Mouse (Mus musculus): ENCODE measurements around the gene Mknk2. TPM values are rescaled to one million over a fixed set of nuclear protein-coding genes. Genes with fewer than 3 reads are reported as not detected.

Gene Mknk2
- total RNA-seq (2015) (40.1 and 46.2 TPM in 2 replicates), total RNA-seq (2017) (32.8 and 44.4 TPM in 2 replicates)

DNA sequence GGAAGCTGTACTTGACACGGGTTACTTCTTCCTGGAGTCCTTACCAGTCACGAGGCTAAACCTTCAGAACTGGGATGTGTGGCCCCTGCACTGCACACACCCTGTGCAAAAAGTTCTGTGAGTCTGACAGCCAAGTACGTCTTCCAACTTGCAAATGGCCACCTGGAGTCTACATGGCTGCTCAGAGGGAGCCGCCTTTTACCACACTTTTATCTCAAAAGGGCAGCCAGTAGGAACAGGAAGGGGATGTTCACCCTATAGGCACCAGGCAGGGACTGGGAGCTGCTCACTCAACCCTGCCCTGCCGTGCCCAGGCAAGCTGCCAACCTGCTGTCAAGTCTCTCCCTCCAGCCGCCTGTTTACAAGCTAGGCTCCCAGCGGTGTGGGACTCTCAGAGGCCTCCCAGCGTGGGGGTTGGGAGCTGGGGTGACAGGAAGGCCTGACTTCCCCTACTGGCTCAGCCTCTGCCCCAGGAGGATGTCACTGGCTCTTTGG lies at the start of gene Mknk2:
Gene Mknk2 (minus strand): TSS at position 171 of the 495 bp plus-strand sequence.
- ATAC-seq (replicated peaks; ENCODE audit: poor library complexity): peak; percentile 59

DNA sequence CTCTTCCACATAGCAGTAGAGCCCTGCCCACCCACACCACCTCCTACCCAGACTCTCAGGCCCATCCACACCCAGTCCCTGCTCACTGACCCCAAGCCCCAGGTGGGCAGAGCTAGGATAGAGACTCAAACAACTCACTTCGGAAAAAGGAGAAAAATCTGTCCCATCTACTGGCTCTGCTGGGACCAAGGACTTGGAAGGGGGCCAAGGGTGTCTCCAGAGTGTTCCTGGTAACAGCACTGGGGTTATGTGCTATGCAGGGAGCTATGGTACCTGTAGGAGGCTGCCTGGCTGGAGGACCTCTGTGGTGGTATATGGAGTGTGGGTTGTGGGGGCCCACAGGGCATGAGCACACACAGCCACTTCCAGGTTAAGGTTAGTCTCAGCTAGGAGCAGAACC lies 39.4 kb upstream of the Mknk2 start:
- no peak for ATAC-seq (replicated peaks; ENCODE audit: poor library complexity)

GRCm38 (mm10) chr10:80710834-80711233 lies 32.9 kb upstream of the Mknk2 start:
- no peak for ATAC-seq (replicated peaks; ENCODE audit: poor library complexity)

GRCm38 (mm10) chr10:80705479-80705878 lies 27.6 kb upstream of the Mknk2 start:
- no peak for ATAC-seq (replicated peaks; ENCODE audit: poor library complexity)

DNA sequence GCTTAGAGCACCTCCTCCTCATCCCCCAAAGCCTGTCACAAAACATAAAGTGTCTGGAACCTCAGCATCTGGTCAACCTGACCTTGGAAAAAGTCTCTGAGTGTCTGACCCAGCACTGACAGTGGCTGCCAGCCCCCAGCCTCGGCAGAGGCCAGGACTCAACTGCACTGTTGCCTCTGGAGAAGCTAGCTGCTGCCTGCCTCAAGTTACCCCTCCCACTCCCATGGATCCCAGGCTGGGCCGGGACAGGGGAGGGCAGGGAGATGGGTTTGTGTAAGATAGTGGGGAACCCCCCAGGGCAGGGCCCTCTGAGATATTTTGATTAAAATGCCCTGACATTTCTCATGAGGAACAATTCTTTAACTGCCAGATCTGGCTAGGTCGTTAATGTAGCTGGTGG lies 27.1 kb upstream of the Mknk2 start:
- no peak for ATAC-seq (replicated peaks; ENCODE audit: poor library complexity)

GRCm38 (mm10) chr10:80704418-80704817 lies 26.5 kb upstream of the Mknk2 start:
- ATAC-seq (replicated peaks; ENCODE audit: poor library complexity): no peak

DNA sequence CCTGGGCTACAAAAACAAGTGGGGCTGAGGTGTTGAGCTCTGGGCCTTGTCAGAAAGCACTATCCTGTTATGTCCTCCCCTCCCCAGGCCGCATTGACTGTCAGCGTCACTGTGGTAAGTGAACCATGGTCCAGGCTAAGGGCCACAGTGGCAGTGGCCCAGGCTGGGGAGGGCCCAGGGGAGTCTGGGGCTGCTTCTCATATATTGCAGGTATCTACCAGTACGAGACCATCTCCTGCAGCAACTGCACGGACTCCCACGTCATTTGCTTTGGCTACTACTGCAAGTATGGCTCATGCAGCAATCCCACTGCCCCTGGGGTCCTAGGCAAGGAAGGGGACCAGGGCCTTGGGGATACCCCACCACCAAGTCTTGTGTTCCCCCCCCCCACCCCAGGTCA lies 25.7 kb upstream of the Mknk2 start:
- ATAC-seq (replicated peaks; ENCODE audit: poor library complexity): no peak

DNA sequence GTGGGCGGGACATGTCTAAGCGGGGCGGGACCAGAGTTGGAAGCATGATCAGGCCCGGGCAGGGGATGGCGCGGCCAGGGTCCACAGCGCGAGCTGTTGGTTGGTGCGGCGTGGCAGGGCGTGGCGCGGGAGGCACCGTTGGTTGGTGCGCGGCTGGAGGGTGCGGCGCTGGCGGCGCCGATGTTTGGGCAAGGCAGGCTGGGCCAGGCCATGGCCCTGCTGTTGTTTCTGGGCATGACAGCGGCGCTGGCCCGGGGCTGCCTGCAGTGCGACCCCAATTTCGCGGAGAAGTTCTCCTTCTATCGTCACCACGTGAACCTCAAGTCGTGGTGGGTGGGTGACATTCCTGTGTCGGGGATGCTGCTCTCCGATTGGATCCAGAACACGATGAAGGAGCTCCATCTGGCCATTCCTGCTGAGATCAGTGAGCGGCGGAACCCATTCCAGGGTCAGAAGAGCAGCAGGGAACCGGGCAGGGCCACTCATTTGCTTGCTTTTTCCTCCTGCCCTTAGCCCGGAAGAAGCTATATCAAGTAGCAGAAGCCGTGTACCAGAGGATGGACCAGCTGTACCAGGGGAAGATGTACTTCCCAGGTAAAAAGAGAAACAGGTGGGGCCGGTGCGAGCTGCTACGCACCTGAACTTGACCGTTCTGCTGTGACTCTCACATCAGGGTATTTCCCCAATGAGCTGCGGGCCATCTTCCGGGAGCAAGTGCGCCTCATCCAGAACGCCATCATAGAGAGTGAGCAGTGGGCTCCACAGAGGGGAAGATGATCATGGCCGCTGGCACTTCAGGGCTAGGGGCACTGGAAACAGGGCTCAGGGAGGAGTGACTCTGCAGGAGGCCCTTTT lies 24.9 kb upstream of the Mknk2 start:
- peak; percentile 63 for ATAC-seq (replicated peaks; ENCODE audit: poor library complexity)

- ATAC-seq (replicated peaks; ENCODE audit: poor library complexity): peak; percentile 76
These were observed 24.0 kb upstream of the Mknk2 start, which contains the start of the genes Mob3a and Izumo4 for GRCm38 (mm10) chr10:80701721-80702535. Mob3a (minus strand) TSS chr10:80701977. Izumo4 (plus strand) TSS chr10:80702184.

DNA sequence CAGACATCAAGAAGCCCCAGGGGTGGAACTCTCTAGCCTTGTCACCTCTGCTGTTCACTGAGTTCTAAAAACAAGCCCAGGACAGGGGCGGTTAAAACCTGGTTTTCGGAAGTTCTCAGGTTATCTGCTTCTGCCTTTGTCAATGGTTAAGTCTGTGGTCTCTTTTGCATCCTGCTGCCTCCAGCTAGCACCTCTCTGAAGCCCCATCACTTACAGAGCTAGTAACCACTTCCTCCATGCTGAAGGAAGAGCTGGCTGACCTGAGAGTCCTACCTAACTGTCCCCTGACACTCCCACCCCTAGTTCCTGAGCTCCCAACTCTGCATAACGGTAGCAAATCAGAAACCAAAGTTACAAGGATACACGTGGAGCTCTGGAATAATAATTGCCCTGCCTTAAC lies 22.8 kb upstream of the Mknk2 start:
- ATAC-seq (replicated peaks; ENCODE audit: poor library complexity): no peak

DNA sequence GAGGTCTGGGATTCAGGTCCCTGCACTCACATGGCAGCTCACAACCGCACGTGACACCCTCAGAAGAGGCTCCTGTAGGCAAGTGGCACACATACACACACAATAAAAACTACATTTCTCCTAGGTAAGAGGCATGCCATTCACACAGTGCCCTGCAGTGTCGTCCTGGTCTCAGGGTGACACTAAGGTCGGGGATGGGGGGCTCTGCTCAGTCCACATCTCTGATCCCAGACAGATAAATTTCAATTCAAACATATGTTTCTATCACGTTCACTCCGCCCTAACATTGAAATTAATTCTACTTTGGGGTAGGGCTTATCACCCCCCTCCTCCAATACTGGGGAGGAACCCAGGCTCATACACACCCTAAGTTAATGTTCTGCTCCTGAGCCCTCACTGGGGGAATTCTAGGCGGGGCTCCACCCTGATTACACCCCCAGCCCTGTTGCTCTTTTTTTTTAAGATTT lies 22.2 kb upstream of the Mknk2 start:
- no peak for ATAC-seq (replicated peaks; ENCODE audit: poor library complexity)

DNA sequence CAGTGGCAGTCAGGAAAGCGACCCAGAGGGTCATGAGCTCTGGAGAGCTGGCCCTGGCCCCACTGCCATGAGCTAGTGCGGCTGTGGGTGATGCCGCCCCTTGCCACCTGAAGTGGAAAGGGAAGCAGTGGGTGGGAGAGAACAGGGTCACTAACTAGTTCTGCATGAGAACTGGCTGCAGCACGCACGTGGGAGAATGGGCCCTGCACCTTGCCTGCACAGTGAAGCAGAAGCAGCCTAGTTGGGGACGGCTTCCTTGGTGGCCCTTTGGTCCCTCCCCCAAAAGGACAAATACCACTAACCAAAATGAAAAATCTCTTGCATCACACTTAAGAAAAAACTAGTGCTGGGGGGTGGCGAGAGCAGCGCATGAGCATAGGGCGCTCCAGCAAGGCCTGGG lies 20.7 kb upstream of the Mknk2 start:
- no peak for ATAC-seq (replicated peaks; ENCODE audit: poor library complexity)

GRCm38 (mm10) chr10:80697812-80698211 lies 19.9 kb upstream of the Mknk2 start:
- peak; percentile 38 for ATAC-seq (replicated peaks; ENCODE audit: poor library complexity)

DNA sequence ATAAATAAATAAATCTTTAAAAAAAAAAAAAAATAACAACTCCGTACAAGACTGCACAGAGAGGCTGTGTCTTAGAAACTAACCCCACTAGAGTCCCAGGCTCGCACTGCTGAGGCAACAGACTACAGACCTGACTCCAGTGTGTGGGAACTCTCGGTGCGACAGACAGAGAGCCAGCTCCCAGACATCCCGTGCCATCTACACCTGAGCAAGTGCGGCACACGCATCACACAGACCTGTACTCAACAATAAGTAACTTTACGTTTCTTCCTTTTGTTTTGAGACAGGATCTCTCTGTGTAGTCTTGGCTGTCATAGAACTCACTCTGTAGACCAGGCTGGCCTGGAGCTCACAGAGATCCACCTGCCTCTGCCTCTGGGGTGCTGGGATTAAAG lies 19.5 kb upstream of the Mknk2 start:
- no peak for ATAC-seq (replicated peaks; ENCODE audit: poor library complexity)

DNA sequence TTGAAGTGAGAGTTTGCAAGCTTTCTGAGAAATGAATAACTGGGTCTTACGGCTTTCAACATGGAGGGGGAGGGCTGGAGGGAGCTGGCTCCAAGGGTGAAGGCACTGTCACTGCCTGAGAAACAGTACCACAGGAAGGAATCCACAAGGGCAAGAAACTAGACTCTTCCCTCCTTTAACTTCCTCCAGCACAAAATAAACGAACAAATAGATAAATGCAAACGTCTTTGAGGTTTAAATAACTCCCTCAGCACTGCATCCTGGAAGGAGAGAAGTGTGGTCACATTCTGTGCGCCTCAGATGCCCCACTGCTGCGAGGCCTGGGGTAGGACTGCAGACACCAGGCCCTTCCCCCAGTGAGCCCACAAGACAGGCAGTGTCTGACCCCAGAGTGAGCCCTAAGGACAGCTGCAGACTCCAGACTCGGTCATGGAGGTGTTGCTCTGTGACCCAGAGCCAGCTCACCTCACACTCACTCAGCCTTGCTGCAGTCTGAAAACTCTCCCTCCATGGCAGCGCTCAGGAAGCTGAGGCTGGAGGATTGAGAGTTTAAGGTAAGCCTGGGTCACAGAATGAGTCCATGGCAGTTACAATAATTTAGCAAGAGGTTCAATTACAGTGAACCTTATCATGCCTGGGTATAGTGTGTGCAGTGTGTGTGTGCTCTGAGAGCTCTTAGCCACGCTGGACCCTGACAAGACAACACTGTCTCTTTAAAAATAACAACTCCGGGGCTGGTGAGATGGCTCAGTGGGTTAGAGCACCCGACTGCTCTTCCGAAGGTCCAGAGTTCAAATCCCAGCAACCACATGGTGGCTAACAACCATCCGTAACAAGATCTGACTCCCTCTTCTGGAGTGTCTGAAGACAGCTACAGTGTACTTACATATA lies 18.8 kb upstream of the Mknk2 start:
- ATAC-seq (replicated peaks; ENCODE audit: poor library complexity): no peak

GRCm38 (mm10) chr10:80695801-80696501 lies 18.0 kb upstream of the Mknk2 start:
- no peak for ATAC-seq (replicated peaks; ENCODE audit: poor library complexity)

DNA sequence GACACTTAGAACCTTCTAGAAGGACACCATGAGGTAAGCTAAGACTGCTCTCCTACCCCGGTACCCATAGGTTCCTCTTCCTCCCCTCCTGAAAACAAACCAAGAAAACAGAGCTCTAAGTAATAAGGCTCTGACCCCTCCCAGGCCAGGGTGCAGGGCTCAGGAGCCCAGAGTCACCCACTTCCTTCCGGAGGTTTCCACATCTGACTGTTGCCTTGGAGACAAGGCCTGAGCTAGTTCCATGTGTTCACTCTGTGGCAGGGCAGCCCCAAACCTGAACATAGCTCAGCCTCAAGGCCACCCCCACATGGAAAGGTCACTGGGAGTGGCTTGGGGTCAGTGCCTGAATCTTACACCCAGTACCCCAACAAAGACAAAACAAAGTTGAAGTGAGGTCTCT lies 17.3 kb upstream of the Mknk2 start:
- ATAC-seq (replicated peaks; ENCODE audit: poor library complexity): peak; percentile 69

DNA sequence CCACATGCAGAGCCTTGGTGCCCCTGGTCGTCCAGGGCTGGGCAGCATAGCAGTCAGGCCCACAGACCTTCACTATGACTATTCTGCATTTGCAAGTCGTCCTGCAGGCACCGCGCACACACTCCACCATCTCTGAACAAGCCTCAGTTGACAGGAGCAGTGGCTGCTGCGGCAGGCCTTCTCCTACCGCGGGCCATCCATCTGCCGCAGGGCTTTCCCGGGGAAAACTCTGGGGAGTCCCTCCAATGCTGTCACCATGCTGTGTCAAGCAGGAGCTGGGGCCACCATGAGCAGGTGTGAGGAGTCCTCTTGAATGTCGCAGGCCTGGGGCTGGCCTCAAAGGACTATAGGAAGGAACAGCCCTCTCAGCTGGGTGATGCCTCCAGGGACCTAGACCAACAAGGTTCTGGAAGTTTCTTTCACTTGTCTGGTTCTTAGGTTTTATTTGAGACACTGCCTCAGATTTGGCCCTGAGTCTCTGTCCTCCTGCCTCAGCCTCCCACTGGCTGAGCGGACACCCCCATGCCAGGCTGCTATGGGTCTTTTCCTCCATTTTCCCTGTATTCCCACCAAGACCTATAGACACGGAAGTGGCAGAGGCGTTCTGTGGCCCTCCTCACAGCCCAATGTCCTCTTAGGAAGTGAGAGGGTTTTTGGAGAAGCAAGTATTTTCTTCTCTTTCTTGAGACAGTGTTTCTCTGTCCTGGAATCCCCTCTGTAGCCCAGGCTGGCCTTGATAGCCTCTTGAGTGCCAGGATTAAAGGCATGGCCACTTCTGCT lies 16.4 kb upstream of the Mknk2 start:
- ATAC-seq (replicated peaks; ENCODE audit: poor library complexity): no peak

- ATAC-seq (replicated peaks; ENCODE audit: poor library complexity): no peak
These were observed 15.6 kb upstream of the Mknk2 start for GRCm38 (mm10) chr10:80693401-80694045.

Data from megakaryocyte progenitor cell, adult 5-6 weeks (primary cell).